In genomic region chr19:5894002-5894678, GRCm38 (mm10) we compare ENCODE assay signal across 8 mouse cellular contexts. TPM values are rescaled to one million over a fixed set of nuclear protein-coding genes. Genes with fewer than 3 reads are reported as not detected.
A peak's percentile ranks its signal among the peaks of the same experiment; 100 is the strongest.
DNase-seq lines count a peak whose midpoint lies in the region; ATAC-seq and TF ChIP-seq lines count a peak whose summit lies in the region.

Gene Tigd3, minus strand, starts transcription at chr19:5894149.

- H3K9me3 ChIP-seq in lung, embryonic 15.5 days: no peaks in the 10 kb centered on the region

- peak; percentile 89 for DNase-seq in MN1 (ENCODE audit: low spot score)
- peak; percentile 95 for DNase-seq in cerebellum, adult 8-10 months
- DNase-seq in forelimb bud, embryonic 11.5 days (ENCODE audit: low read depth, low spot score): peak; percentile 96
- peak; percentile 83 for DNase-seq in layer of hippocampus, adult 9-10 months (ENCODE audit: low spot score)
- DNase-seq in thymus, adult 18-20 months: peak; percentile 92 to 96

- ATAC-seq in hematopoietic stem cell, adult 5-6 weeks (replicated peaks in 1 of 2; ENCODE audit: insufficient read depth in 1 of 2, low FRiP score in 2 of 2, low TSS enrichment in 1 of 2, low read depth in 1 of 2, poor library complexity in 2 of 2, severe bottlenecking in 2 of 2): peak; percentile 97 to 99
- peak; percentile 96 for ATAC-seq in lung, embryonic 15.5 days (ENCODE audit: borderline replicate concordance, extremely low read depth, low FRiP score, low TSS enrichment)

- H3K9ac ChIP-seq in lung, embryonic 15.5 days: peak within 1 kb of the TSS; percentile 73

- H3K4me3 ChIP-seq in lung, embryonic 15.5 days: peak within 1 kb of the TSS; percentile 62
- H3K4me3 ChIP-seq in olfactory bulb, adult 2 months (ENCODE audit: insufficient read depth, low read depth, low read length): peak within 1 kb of the TSS; percentile 68

- WGBS in lung, embryonic 15.5 days: 2% methylated on average over 36 of the region's 36 CpGs
- under 1% methylated on average over 36 of the region's 36 CpGs for WGBS in olfactory bulb, adult 2 months

- H3K4me1 ChIP-seq in lung, embryonic 15.5 days: peaks cover 22% of the 10 kb centered on the region
- peaks cover 21% of the 10 kb centered on the region for H3K4me1 ChIP-seq in olfactory bulb, adult 2 months (ENCODE audit: control insufficient read depth, insufficient read depth, low read length)

- peak; percentile 93 for TF ChIP-seq POLR2A in olfactory bulb, adult 2 months (IDR thresholded peaks at IDR 0.05; ENCODE audit: insufficient read depth, low read depth, low read length)

- H3K27me3 ChIP-seq in lung, embryonic 15.5 days: no peaks in the 10 kb centered on the region

- H3K36me3 ChIP-seq in lung, embryonic 15.5 days: peaks cover 32% of the 10 kb centered on the region

- peak within 1 kb of the TSS; percentile 61 for H3K27ac ChIP-seq in lung, embryonic 15.5 days
- no peak within 1 kb of the TSS for H3K27ac ChIP-seq in olfactory bulb, adult 2 months (ENCODE audit: insufficient read depth, low read depth, low read length)

- peak within 1 kb of the TSS; percentile 96 for H3K4me2 ChIP-seq in lung, embryonic 15.5 days

- TF ChIP-seq CTCF in olfactory bulb, adult 2 months (IDR thresholded peaks at IDR 0.05; ENCODE audit: insufficient read depth, low read depth, low read length): no peak

RNA-seq across cellular contexts. Expression of gene Tigd3, which starts in this region (rescaled TPM):
- total RNA-seq in hematopoietic stem cell, adult 5-6 weeks (2017): 2.4 and 2.6 TPM in 2 replicates
- polyA plus RNA-seq in lung, embryonic 15.5 days (2015; fragmentation: Nextera tagmentation; extraction: Ambion mirVana): 3.2 and 3.6 TPM in 2 replicates
- polyA plus RNA-seq in olfactory bulb, adult 2 months (2012; ENCODE audit: insufficient read depth, insufficient read length, low replicate concordance, missing spikeins): not detected in 2 replicates
